Mouse (Mus musculus) C2C12 (cell line): Measurements from ENCODE around the gene Ap1g2.

Experiments
- CEBPB ChIP-seq: IDR thresholded peaks from one replicate; pipeline ENCODE4 v1.6.1; 2011; ENCODE audit warnings: low read depth, mild to moderate bottlenecking, control low read depth, moderate library complexity
- CTCF ChIP-seq: IDR thresholded peaks from one replicate; pipeline ENCODE4 v1.5.1; 2011; ENCODE audit not compliant: control insufficient read depth, insufficient read depth, insufficient read length
- FOSL1 ChIP-seq: IDR thresholded peaks from one replicate; pipeline ENCODE4 v1.8.0; 2011; ENCODE audit warnings: mild to moderate bottlenecking, low read length; ENCODE audit not compliant: poor library complexity, insufficient read depth, severe bottlenecking
- MAX ChIP-seq: IDR thresholded peaks from one replicate; pipeline ENCODE4 v1.6.1; 2011; ENCODE audit warnings: mild to moderate bottlenecking, control low read depth
- MYOD1 ChIP-seq: IDR thresholded peaks from one replicate; pipeline ENCODE4 v1.6.1; 2011; ENCODE audit warnings: low read depth; ENCODE audit not compliant: control insufficient read depth, insufficient read length
- MYOG ChIP-seq: IDR thresholded peaks from one replicate; pipeline ENCODE4 v1.6.1; 2011; ENCODE audit not compliant: control insufficient read depth, insufficient read length; ENCODE audit errors: extremely low read depth
- USF1 ChIP-seq: IDR thresholded peaks from one replicate; pipeline ENCODE4 v1.6.1; 2011; ENCODE audit warnings: low read depth, mild to moderate bottlenecking, control low read depth, moderate library complexity

GRCm38 (mm10) chr14:55152951-55153481, 46.6 kb upstream of the Ap1g2 start:
- no peak for TF ChIP-seq CTCF
- no peak for TF ChIP-seq USF1
- TF ChIP-seq CEBPB, result no peak
- TF ChIP-seq MAX, result no peak
- TF ChIP-seq MYOG, result no peak
- TF ChIP-seq MYOD1, result no peak
- no peak for TF ChIP-seq FOSL1
